Mouse (Mus musculus) bone marrow, adult 2 months (tissue): ENCODE measurements around the gene Rpp40.

Experiments
- CTCF ChIP-seq: fragments of 200-500 bp; IDR thresholded peaks from 2 replicates; pipeline ENCODE4 v1.5.1; 2011; ENCODE audit warnings: low read length, control low read depth; ENCODE audit not compliant: control insufficient read depth, insufficient read depth
- POLR2A ChIP-seq: fragments of 200-500 bp; IDR thresholded peaks from 2 replicates; pipeline ENCODE4 v1.6.1; 2011; ENCODE audit warnings: low read depth, mild to moderate bottlenecking, control low read depth, low read length, borderline replicate concordance; ENCODE audit not compliant: control insufficient read depth

- TF ChIP-seq POLR2A, result no peak
- no peak for TF ChIP-seq CTCF
These were observed 35.1 kb downstream of the Rpp40 start for GRCm38 (mm10) chr13:35871107-35871506.
